Mouse (Mus musculus): Measurements from ENCODE around the gene Sowahc.

- TF ChIP-seq POLR2A (IDR thresholded peaks at IDR 0.05; ENCODE audit: borderline replicate concordance, extremely low read depth, low read depth, low read length) (no peak), CTCF (IDR thresholded peaks at IDR 0.05; ENCODE audit: insufficient read depth, low read length) (no peak)
These were observed 805 bp upstream of the Sowahc start for GRCm38 (mm10) chr10:59220824-59221472.
